Mouse (Mus musculus) forebrain, embryonic 16.5 days (tissue): ENCODE measurements at regions not wholly inside any gene's neighbourhood (a gene's known extent, or its start where the extent isn't known, plus 50 kb on each side); places are given as distances from the start of the nearest gene placed in this dataset.

ENCODE experiments used
- ATAC-seq: fragments of 200-750 bp; cut with Nextera tagmentation; 2 replicates; pipeline ENCODE4 v1.8.0; 2017; ENCODE audit warnings: mild to moderate bottlenecking, moderate library complexity
- H3K27ac ChIP-seq: fragments of 300-500 bp; sonication (generic); 2 replicates; pipeline ENCODE4 v1.5.1; 2014; ENCODE audit warnings: low read length, control low read depth
- H3K27me3 ChIP-seq: fragments of 300-500 bp; sonication (generic); replicated peaks from 2 replicates; pipeline ENCODE4 v1.6.1; 2014; ENCODE audit warnings: low read length; ENCODE audit not compliant: control insufficient read depth, insufficient read depth
- H3K36me3 ChIP-seq: fragments of 300-500 bp; sonication (generic); 2 replicates; pipeline ENCODE4 v1.6.1; 2014; ENCODE audit not compliant: control insufficient read depth, insufficient read depth
- H3K4me1 ChIP-seq: fragments of 300-500 bp; sonication (generic); replicated peaks from 2 replicates; pipeline ENCODE4 v1.6.1; 2014; ENCODE audit warnings: low read length; ENCODE audit not compliant: control insufficient read depth, insufficient read depth
- H3K4me2 ChIP-seq: fragments of 300-500 bp; sonication (generic); 2 replicates; pipeline ENCODE4 v1.6.1; 2014; ENCODE audit warnings: mild to moderate bottlenecking, low read length, control low read depth
- H3K4me3 ChIP-seq: fragments of 300-500 bp; sonication (generic); replicated peaks from 2 replicates; pipeline ENCODE4 v1.5.1; 2014; ENCODE audit warnings: mild to moderate bottlenecking, low read length, control low read depth
- H3K9ac ChIP-seq: fragments of 300-500 bp; sonication (generic); replicated peaks from 2 replicates; pipeline ENCODE4 v1.6.1; 2014; ENCODE audit warnings: low read depth, low read length, control low read depth
- H3K9me3 ChIP-seq: fragments of 300-500 bp; sonication (generic); 2 replicates; pipeline ENCODE4 v1.6.1; 2016; ENCODE audit warnings: low read length; ENCODE audit not compliant: control insufficient read depth
- WGBS: fragments of 180-500 bp; shearing (Covaris S2); extraction: QIAGEN DNeasy Blood & Tissue Kit; methylation state at CpG from one replicate; pipeline ENCODE4 v1.1.7; 2014; 5-methylcytosine and 5-hydroxymethylcytosine counted together

GRCm38 (mm10) chr3:37962043-37962810 is 237.9 kb upstream of the Gm5148 start:
- no peak for ATAC-seq
- no peaks in the 10 kb centered on the region for H3K27me3 ChIP-seq
- no peak overlapping the region for H3K27ac ChIP-seq
- no peaks in the 10 kb centered on the region for H3K9me3 ChIP-seq
- no peak overlapping the region for H3K9ac ChIP-seq
- no peak overlapping the region for H3K4me3 ChIP-seq
- no peaks in the 10 kb centered on the region for H3K36me3 ChIP-seq
- no peaks in the 10 kb centered on the region; the same call in 1 of the 2 replicates for H3K4me1 ChIP-seq
- 65% methylated on average over 12 of the region's 12 CpGs for WGBS
- H3K4me2 ChIP-seq, result no peak overlapping the region

GRCm38 (mm10) chr3:37958361-37958978 is 234.2 kb upstream of the Gm5148 start:
- Histone ChIP-seq H3K4me2 (no peak overlapping the region), H3K27ac (no peak overlapping the region), H3K36me3 (no peaks in the 10 kb centered on the region), H3K4me3 (no peak overlapping the region), H3K27me3 (no peaks in the 10 kb centered on the region), H3K9me3 (no peaks in the 10 kb centered on the region; the same call in 1 of the 2 replicates), H3K4me1 (no peaks in the 10 kb centered on the region), H3K9ac (no peak overlapping the region)
- ATAC-seq, result no peak
- WGBS, result 51% methylated on average over 6 of the region's 6 CpGs

GRCm38 (mm10) chr3:37956543-37956942 is 232.3 kb upstream of the Gm5148 start:
- Histone ChIP-seq H3K9ac (no peak overlapping the region), H3K4me1 (no peaks in the 10 kb centered on the region), H3K4me2 (no peak overlapping the region), H3K36me3 (no peaks in the 10 kb centered on the region), H3K9me3 (no peaks in the 10 kb centered on the region; the same call in 1 of the 2 replicates), H3K27me3 (no peaks in the 10 kb centered on the region), H3K27ac (no peak overlapping the region), H3K4me3 (no peak overlapping the region)
- 93% methylated on average over 6 of the region's 6 CpGs for WGBS
- ATAC-seq, result no peak

- ATAC-seq, result no peak
- Histone ChIP-seq H3K27me3 (no peaks in the 10 kb centered on the region), H3K36me3 (no peaks in the 10 kb centered on the region), H3K4me3 (no peak overlapping the region), H3K4me1 (no peaks in the 10 kb centered on the region), H3K27ac (no peak overlapping the region), H3K9me3 (no peaks in the 10 kb centered on the region; the same call in 1 of the 2 replicates), H3K4me2 (no peak overlapping the region), H3K9ac (no peak overlapping the region)
- WGBS, result 69% methylated on average over 3 of the region's 3 CpGs
Observed at GRCm38 (mm10) chr3:37952891-37953290, 228.6 kb upstream of the Gm5148 start.

GRCm38 (mm10) chr3:37952251-37952650 is 228.0 kb upstream of the Gm5148 start:
- Histone ChIP-seq H3K4me3 (no peak overlapping the region), H3K27ac (no peak overlapping the region), H3K9me3 (no peaks in the 10 kb centered on the region; the same call in 1 of the 2 replicates), H3K9ac (no peak overlapping the region), H3K4me1 (no peaks in the 10 kb centered on the region), H3K27me3 (no peaks in the 10 kb centered on the region), H3K36me3 (no peaks in the 10 kb centered on the region), H3K4me2 (no peak overlapping the region)
- no peak for ATAC-seq

- no peak overlapping the region for H3K9ac ChIP-seq
- H3K36me3 ChIP-seq, result no peaks in the 10 kb centered on the region
- H3K27me3 ChIP-seq, result no peaks in the 10 kb centered on the region
- H3K9me3 ChIP-seq, result no peaks in the 10 kb centered on the region
- no peaks in the 10 kb centered on the region for H3K4me1 ChIP-seq
- H3K27ac ChIP-seq, result no peak overlapping the region
- H3K4me2 ChIP-seq, result no peak overlapping the region
- no peak overlapping the region for H3K4me3 ChIP-seq
- ATAC-seq, result no peak
Observed at GRCm38 (mm10) chr3:37943661-37944060, 219.4 kb upstream of the Gm5148 start.

GRCm38 (mm10) chr3:37940016-37940415 is 215.7 kb upstream of the Gm5148 start:
- H3K4me1 ChIP-seq, result 0 out of 2 replicates have a peak, but pooled peaks cover 2% of the 10 kb centered on the region
- H3K27me3 ChIP-seq, result no peaks in the 10 kb centered on the region
- H3K9ac ChIP-seq, result no peak overlapping the region
- WGBS, result 66% methylated on average over 3 of the region's 3 CpGs
- no peak overlapping the region for H3K27ac ChIP-seq
- no peaks in the 10 kb centered on the region for H3K36me3 ChIP-seq
- no peak overlapping the region for H3K4me2 ChIP-seq
- H3K9me3 ChIP-seq, result no peaks in the 10 kb centered on the region
- no peak overlapping the region for H3K4me3 ChIP-seq
- ATAC-seq, result no peak

- Histone ChIP-seq H3K27ac (no peak overlapping the region), H3K4me1 (0 out of 2 replicates have a peak, but pooled peaks cover 2% of the 10 kb centered on the region), H3K4me3 (no peak overlapping the region), H3K9ac (no peak overlapping the region), H3K36me3 (no peaks in the 10 kb centered on the region), H3K9me3 (no peaks in the 10 kb centered on the region), H3K27me3 (no peaks in the 10 kb centered on the region), H3K4me2 (no peak overlapping the region)
- 94% methylated on average over 11 of the region's 11 CpGs for WGBS
- no peak for ATAC-seq
Observed at GRCm38 (mm10) chr3:37938870-37939269, 214.6 kb upstream of the Gm5148 start.

- Histone ChIP-seq H3K27me3 (no peaks in the 10 kb centered on the region), H3K36me3 (no peaks in the 10 kb centered on the region), H3K9me3 (no peaks in the 10 kb centered on the region), H3K9ac (no peak overlapping the region), H3K4me1 (0 out of 2 replicates have a peak, but pooled peaks cover 2% of the 10 kb centered on the region), H3K27ac (no peak overlapping the region), H3K4me2 (no peak overlapping the region), H3K4me3 (no peak overlapping the region)
- no peak for ATAC-seq
- WGBS, result 13% methylated on average over 3 of the region's 3 CpGs
Observed at GRCm38 (mm10) chr3:37938284-37938596, 213.9 kb upstream of the Gm5148 start.
